Mouse (Mus musculus): Measurements from ENCODE around the gene Fkbp1a.

DNA sequence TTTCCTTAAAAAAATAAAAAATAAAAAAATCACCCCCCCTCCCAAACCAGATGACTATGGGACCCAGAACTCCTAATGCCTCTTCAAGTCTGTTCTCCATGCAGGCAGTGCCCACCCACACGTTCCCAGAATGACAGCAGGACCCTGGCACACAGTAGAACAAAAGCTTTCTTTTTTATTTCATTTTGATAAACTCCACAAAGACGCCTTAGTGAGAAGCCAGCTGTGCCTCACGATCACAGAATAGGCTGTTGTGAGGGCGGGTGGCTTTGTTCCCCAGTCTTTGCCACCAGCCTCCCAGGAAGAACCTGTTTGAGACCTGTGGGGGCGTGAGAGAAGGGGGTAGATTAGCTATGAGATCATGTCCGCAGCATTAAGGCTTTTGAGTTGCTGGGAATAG is 2.4 kb downstream of the Fkbp1a start:
- TF ChIP-seq CTCF (IDR thresholded peaks at IDR 0.05; ENCODE audit: low read depth) (no peak), EP300 (IDR thresholded peaks at IDR 0.05; ENCODE audit: low read depth) (no peak)
